Mouse (Mus musculus): ENCODE measurements at regions not wholly inside any gene's neighbourhood (a gene's known extent, or its start where the extent isn't known, plus 50 kb on each side); places are given as distances from the start of the nearest gene placed in this dataset.

DNA sequence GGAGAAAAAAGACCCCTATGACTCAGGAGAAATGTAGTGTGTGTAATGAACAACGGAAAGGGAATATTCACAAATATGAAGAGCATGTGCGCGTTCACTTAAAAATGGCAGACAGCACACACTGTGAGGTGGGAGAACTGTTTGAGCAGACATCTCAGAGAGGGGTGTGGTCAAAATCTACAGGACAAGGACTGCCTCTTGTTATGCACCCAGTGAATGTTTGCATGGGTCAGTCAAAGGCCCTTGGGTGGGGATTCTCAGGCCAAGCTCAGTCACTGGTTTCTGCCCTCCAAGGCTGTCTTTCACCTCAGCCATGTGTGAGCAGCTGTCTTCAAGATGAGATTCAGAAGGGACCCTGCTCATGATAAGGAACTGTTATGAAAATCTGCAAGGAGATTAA is 76.6 kb downstream of the Npy start:
- TF ChIP-seq CTCF (IDR thresholded peaks at IDR 0.05; ENCODE audit: low read depth): no peak
- no peak for TF ChIP-seq EP300 (IDR thresholded peaks at IDR 0.05; ENCODE audit: low read depth)
